Mouse (Mus musculus) G1E (cell line): ENCODE data around the gene Man2a2. TPM values are rescaled to one million over a fixed set of nuclear protein-coding genes. Genes with fewer than 3 reads are reported as not detected.

Experiments
- ATAC-seq: 2 replicates; pipeline ENCODE4 v1.8.0; 2016; ENCODE audit warnings: mild to moderate bottlenecking; ENCODE audit not compliant: insufficient number of reproducible peaks, poor library complexity, low FRiP score, severe bottlenecking; ENCODE audit errors: extremely low read depth
- DNase-seq: peaks from one replicate; pipeline ENCODE4 v3.0.0; 2012; ENCODE audit warnings: low spot score
- H3K27me3 ChIP-seq: 2 replicates; pipeline ENCODE4 v1.6.1; 2012; ENCODE audit warnings: mild to moderate bottlenecking, low read length, inconsistent platforms; ENCODE audit not compliant: insufficient read depth
- H3K36me3 ChIP-seq: replicated peaks from 2 replicates; pipeline ENCODE3; 2012; ENCODE audit warnings: mild to moderate bottlenecking, inconsistent platforms
- H3K4me1 ChIP-seq: 2 replicates; pipeline ENCODE4 v1.6.1; 2012; ENCODE audit warnings: low read depth, low read length, inconsistent platforms, mixed read lengths; ENCODE audit not compliant: insufficient read depth
- H3K4me3 ChIP-seq: 2 replicates; pipeline ENCODE4 v1.5.1; 2012; ENCODE audit warnings: low read depth, mild to moderate bottlenecking, inconsistent platforms, low read length, moderate library complexity, mixed read lengths
- H3K9me3 ChIP-seq: replicated peaks from 2 replicates; pipeline ENCODE4 v1.6.1; 2012; ENCODE audit warnings: inconsistent platforms
- CTCF ChIP-seq: IDR thresholded peaks from 2 replicates; pipeline ENCODE4 v1.5.1; 2012; ENCODE audit warnings: low read depth, low read length, inconsistent platforms, mixed read lengths
- GATA1 ChIP-seq: IDR thresholded peaks from 2 replicates; pipeline ENCODE4 v1.6.1; 2012; ENCODE audit warnings: borderline replicate concordance, low read length, inconsistent platforms, mixed read lengths
- GATA2 ChIP-seq: IDR thresholded peaks from 2 replicates; pipeline ENCODE4 v1.6.1; 2012; ENCODE audit warnings: low read depth, low read length, inconsistent platforms, borderline replicate concordance
- POLR2AphosphoS5 ChIP-seq: IDR thresholded peaks from 2 replicates; pipeline ENCODE4 v1.6.1; 2012; ENCODE audit warnings: low read depth, low read length, inconsistent platforms; ENCODE audit not compliant: insufficient replicate concordance
- TAL1 ChIP-seq: conservative IDR thresholded peaks from 2 replicates; pipeline ENCODE4 v1.6.1; 2012; ENCODE audit warnings: low read depth, low read length, inconsistent platforms, mixed read lengths
- polyA plus RNA-seq: library from polyadenylated mRNA; stranded (reverse); fragments of >175 nt; gene quantifications from 2 replicates; pipeline ENCODE4 v1.2.3, GENCODE M21; 2012
- total RNA-seq, 2 experiments: library from RNA; stranded (forward) in 1 of 2; stranded (reverse) in 1 of 2; fragments of 200-1000 nt in 1 of 2; fragments of >200 nt in 1 of 2; fragmentation: Nextera tagmentation in 1 of 2; gene quantifications; 2 replicates each; pipeline ENCODE4 v1.2.3; 2014 to 2017

Man2a2 gene
- total and polyA plus RNA-seq, 3 experiments = 37.0 to 63.1 (median 49.3) TPM

GRCm38 (mm10) chr7:80310771-80311170 is 60.4 kb downstream of the Man2a2 start:
- no peak overlapping the region for H3K4me3 ChIP-seq
- ATAC-seq (no peak), DNase-seq (no peak)
- H3K27me3 ChIP-seq = no peaks in the 10 kb centered on the region
- peaks cover 14% of the 10 kb centered on the region for H3K4me1 ChIP-seq
- no peak for TF ChIP-seq TAL1
- TF ChIP-seq POLR2AphosphoS5 = no peak
- TF ChIP-seq CTCF = no peak
- no peak for TF ChIP-seq GATA1
- TF ChIP-seq GATA2 = no peak
- no peaks in the 10 kb centered on the region for H3K9me3 ChIP-seq
- peaks cover 98% of the 10 kb centered on the region for H3K36me3 ChIP-seq

- Histone ChIP-seq H3K9me3 (no peaks in the 10 kb centered on the region), H3K4me1 (peaks cover 3% of the 10 kb centered on the region; the same call in 1 of the 2 replicates), H3K27me3 (no peaks in the 10 kb centered on the region), H3K36me3 (peaks cover 99% of the 10 kb centered on the region), H3K4me3 (no peak overlapping the region)
- TF ChIP-seq GATA1 (no peak), TAL1 (no peak), POLR2AphosphoS5 (no peak), GATA2 (no peak), CTCF (no peak)
- ATAC-seq (no peak), DNase-seq (no peak)
These were observed 63.4 kb downstream of the Man2a2 start for GRCm38 (mm10) chr7:80307766-80308165.

GRCm38 (mm10) chr7:80301522-80301921 is 69.7 kb downstream of the Man2a2 start:
- H3K9me3 ChIP-seq = no peaks in the 10 kb centered on the region
- H3K4me3 ChIP-seq = no peak overlapping the region
- peaks cover 30% of the 10 kb centered on the region for H3K4me1 ChIP-seq
- ATAC-seq (no peak), DNase-seq (no peak)
- peaks cover 94% of the 10 kb centered on the region for H3K36me3 ChIP-seq
- no peaks in the 10 kb centered on the region for H3K27me3 ChIP-seq
- no peak for TF ChIP-seq CTCF
- TF ChIP-seq TAL1 = no peak
- TF ChIP-seq GATA1 = no peak
- no peak for TF ChIP-seq POLR2AphosphoS5
- TF ChIP-seq GATA2 = no peak

GRCm38 (mm10) chr7:80299568-80299967 is 71.6 kb downstream of the Man2a2 start:
- no peaks in the 10 kb centered on the region for H3K27me3 ChIP-seq
- H3K4me3 ChIP-seq = no peak overlapping the region
- no peaks in the 10 kb centered on the region for H3K9me3 ChIP-seq
- peaks cover 34% of the 10 kb centered on the region for H3K4me1 ChIP-seq
- H3K36me3 ChIP-seq = peaks cover 77% of the 10 kb centered on the region
- TF ChIP-seq TAL1 (no peak), GATA1 (no peak), GATA2 (no peak), POLR2AphosphoS5 (no peak), CTCF (no peak)
- ATAC-seq (no peak), DNase-seq (no peak)

Other genes with a start within 250 kb of the Man2a2 start
- gene Sema4b, start 184.5 kb downstream of the Man2a2 start, total RNA-seq (2014; fragmentation: Nextera tagmentation) = 35.6 and 69.0 TPM in 2 replicates
- 21.7 and 23.9 TPM in 2 replicates for gene Sema4b, start 184.5 kb downstream of the Man2a2 start, total RNA-seq (2017)
- gene Sema4b, start 184.5 kb downstream of the Man2a2 start, polyA plus RNA-seq = 19.0 and 26.5 TPM in 2 replicates
- 35.2 and 44.2 TPM in 2 replicates for gene Cib1, start 138.6 kb downstream of the Man2a2 start, total RNA-seq (2014; fragmentation: Nextera tagmentation)
- gene Cib1, start 138.6 kb downstream of the Man2a2 start, total RNA-seq (2017) = 82.9 and 124 TPM in 2 replicates
- gene Cib1, start 138.6 kb downstream of the Man2a2 start, polyA plus RNA-seq = 43.6 and 49.6 TPM in 2 replicates
- 10.2 and 14.1 TPM in 2 replicates for gene Gdpgp1, start 138.5 kb downstream of the Man2a2 start, total RNA-seq (2014; fragmentation: Nextera tagmentation)
- gene Gdpgp1, start 138.5 kb downstream of the Man2a2 start, total RNA-seq (2017) = 5.9 and 6.2 TPM in 2 replicates
- gene Gdpgp1, start 138.5 kb downstream of the Man2a2 start, polyA plus RNA-seq = 3.7 and 3.8 TPM in 2 replicates
- gene Ttll13, start 125.0 kb downstream of the Man2a2 start, total RNA-seq (2014; fragmentation: Nextera tagmentation) = 1.5 and 3.7 TPM in 2 replicates
- gene Ttll13, start 125.0 kb downstream of the Man2a2 start, total RNA-seq (2017) = 0.35 and 3.3 TPM in 2 replicates
- gene Ttll13, start 125.0 kb downstream of the Man2a2 start, polyA plus RNA-seq = 0.13 and 0.26 TPM in 2 replicates
- 40.6 and 61.3 TPM in 2 replicates for gene Ngrn, start 110.2 kb downstream of the Man2a2 start, total RNA-seq (2014; fragmentation: Nextera tagmentation)
- 76.2 and 82.7 TPM in 2 replicates for gene Ngrn, start 110.2 kb downstream of the Man2a2 start, total RNA-seq (2017)
- 41.9 and 43.6 TPM in 2 replicates for gene Ngrn, start 110.2 kb downstream of the Man2a2 start, polyA plus RNA-seq
- 50.7 and 77.5 TPM in 2 replicates for gene Vps33b, start 101.7 kb downstream of the Man2a2 start, total RNA-seq (2014; fragmentation: Nextera tagmentation)
- 29.7 and 33.2 TPM in 2 replicates for gene Vps33b, start 101.7 kb downstream of the Man2a2 start, total RNA-seq (2017)
- 4.1 and 4.3 TPM in 2 replicates for gene Vps33b, start 101.7 kb downstream of the Man2a2 start, polyA plus RNA-seq
- gene Prc1, start 76.9 kb downstream of the Man2a2 start, total RNA-seq (2014; fragmentation: Nextera tagmentation) = 188 and 229 TPM in 2 replicates
- gene Prc1, start 76.9 kb downstream of the Man2a2 start, total RNA-seq (2017) = 158 and 161 TPM in 2 replicates
- gene Prc1, start 76.9 kb downstream of the Man2a2 start, polyA plus RNA-seq = 13.4 and 14.6 TPM in 2 replicates
- 22.7 and 25.8 TPM in 2 replicates for gene Rccd1, start 46.9 kb downstream of the Man2a2 start, total RNA-seq (2014; fragmentation: Nextera tagmentation)
- 27.8 and 28.7 TPM in 2 replicates for gene Rccd1, start 46.9 kb downstream of the Man2a2 start, total RNA-seq (2017)
- gene Rccd1, start 46.9 kb downstream of the Man2a2 start, polyA plus RNA-seq = 12.5 and 14.3 TPM in 2 replicates
- gene Unc45a, start 30.4 kb downstream of the Man2a2 start, total RNA-seq (2014; fragmentation: Nextera tagmentation) = 14.9 and 19.9 TPM in 2 replicates
- 24.1 and 27.1 TPM in 2 replicates for gene Unc45a, start 30.4 kb downstream of the Man2a2 start, total RNA-seq (2017)
- gene Unc45a, start 30.4 kb downstream of the Man2a2 start, polyA plus RNA-seq = 37.4 and 39.0 TPM in 2 replicates
- gene Hddc3, start 28.3 kb downstream of the Man2a2 start, total RNA-seq (2014; fragmentation: Nextera tagmentation) = 64.8 and 66.3 TPM in 2 replicates
- gene Hddc3, start 28.3 kb downstream of the Man2a2 start, total RNA-seq (2017) = 114 and 124 TPM in 2 replicates
- gene Hddc3, start 28.3 kb downstream of the Man2a2 start, polyA plus RNA-seq = 48.9 and 55.0 TPM in 2 replicates
- 1.5 and 2.7 TPM in 2 replicates for gene Fes, start 16.6 kb upstream of the Man2a2 start, total RNA-seq (2014; fragmentation: Nextera tagmentation)
- gene Fes, start 16.6 kb upstream of the Man2a2 start, total RNA-seq (2017) = 5.4 TPM in 2 replicates
- 3.4 and 4.9 TPM in 2 replicates for gene Fes, start 16.6 kb upstream of the Man2a2 start, polyA plus RNA-seq
- 25.1 and 26.0 TPM in 2 replicates for gene Furin, start 34.1 kb upstream of the Man2a2 start, total RNA-seq (2014; fragmentation: Nextera tagmentation)
- gene Furin, start 34.1 kb upstream of the Man2a2 start, total RNA-seq (2017) = 16.2 and 21.3 TPM in 2 replicates
- 30.4 and 33.0 TPM in 2 replicates for gene Furin, start 34.1 kb upstream of the Man2a2 start, polyA plus RNA-seq
- 198 and 220 TPM in 2 replicates for gene Blm, start 163.7 kb upstream of the Man2a2 start, total RNA-seq (2014; fragmentation: Nextera tagmentation)
- gene Blm, start 163.7 kb upstream of the Man2a2 start, total RNA-seq (2017) = 76.4 and 89.2 TPM in 2 replicates
- 81.8 and 96.9 TPM in 2 replicates for gene Blm, start 163.7 kb upstream of the Man2a2 start, polyA plus RNA-seq